Mouse (Mus musculus): ENCODE data around the gene Guk1.
"Not testable (repeated sequence)": the region's sequence is repeated elsewhere in the genome, so short reads cannot be mapped to it uniquely, and the experiment has no call there.

Gene Guk1

DNA sequence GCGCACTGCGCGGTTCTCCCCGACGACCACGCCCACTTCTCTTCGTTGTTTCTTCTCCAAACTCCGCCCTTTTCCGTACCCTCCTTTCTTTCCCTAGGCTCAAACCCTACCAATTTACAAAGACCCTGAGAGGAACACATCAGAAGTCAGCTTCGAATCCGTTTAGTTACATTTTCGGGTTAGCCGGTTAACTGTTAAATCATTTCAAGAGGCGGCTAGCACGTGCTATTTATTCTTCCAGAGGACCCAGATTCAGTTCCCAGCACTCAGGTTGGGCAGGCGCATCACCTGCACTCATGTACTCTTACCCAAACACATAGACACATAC, at the start of gene Guk1:
Guk1 (minus strand) TSS at position 154 of the 328 bp plus-strand sequence.
- DNase-seq (ENCODE audit: low spot score) = no peak

DNA sequence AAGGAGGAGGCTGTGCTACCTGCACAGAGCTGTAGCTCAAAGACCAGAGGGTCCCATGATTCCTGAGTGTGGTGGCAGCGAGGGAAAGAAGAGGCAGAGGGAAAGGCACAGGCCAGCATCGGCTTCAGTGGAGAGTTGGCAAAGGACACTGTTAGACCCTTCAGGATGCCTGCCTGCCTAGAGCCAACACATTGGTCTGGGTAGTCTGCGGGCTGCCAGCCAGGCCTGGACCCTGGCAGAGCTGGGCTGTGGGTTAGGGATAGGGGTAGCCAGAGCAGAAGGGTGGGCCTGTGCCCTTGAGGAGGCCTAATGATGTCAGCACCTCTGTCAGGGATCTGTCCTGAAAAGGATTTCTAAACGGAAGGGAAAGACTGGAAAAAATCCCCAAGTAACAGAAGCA, 47.8 kb upstream of the Guk1 start:
- no peak for DNase-seq (ENCODE audit: low spot score)

DNA sequence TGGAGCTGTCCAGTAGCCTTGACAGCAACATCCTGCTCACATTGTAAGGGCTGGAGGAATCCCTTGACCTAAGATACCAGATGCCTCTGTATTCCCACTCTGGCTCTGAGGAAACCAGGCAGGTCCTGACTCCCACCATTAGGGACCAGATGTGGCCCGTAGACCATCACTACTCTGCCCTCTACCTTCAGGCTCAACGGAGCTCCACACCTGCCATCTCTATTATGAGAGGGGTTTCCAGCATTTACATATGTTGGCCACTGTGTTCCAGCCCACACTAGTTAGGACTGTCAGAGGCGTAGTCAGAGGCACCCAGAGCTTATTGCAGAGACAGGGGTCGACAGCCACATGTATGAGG, 47.4 kb upstream of the Guk1 start:
- no peak for DNase-seq (ENCODE audit: low spot score)

DNA sequence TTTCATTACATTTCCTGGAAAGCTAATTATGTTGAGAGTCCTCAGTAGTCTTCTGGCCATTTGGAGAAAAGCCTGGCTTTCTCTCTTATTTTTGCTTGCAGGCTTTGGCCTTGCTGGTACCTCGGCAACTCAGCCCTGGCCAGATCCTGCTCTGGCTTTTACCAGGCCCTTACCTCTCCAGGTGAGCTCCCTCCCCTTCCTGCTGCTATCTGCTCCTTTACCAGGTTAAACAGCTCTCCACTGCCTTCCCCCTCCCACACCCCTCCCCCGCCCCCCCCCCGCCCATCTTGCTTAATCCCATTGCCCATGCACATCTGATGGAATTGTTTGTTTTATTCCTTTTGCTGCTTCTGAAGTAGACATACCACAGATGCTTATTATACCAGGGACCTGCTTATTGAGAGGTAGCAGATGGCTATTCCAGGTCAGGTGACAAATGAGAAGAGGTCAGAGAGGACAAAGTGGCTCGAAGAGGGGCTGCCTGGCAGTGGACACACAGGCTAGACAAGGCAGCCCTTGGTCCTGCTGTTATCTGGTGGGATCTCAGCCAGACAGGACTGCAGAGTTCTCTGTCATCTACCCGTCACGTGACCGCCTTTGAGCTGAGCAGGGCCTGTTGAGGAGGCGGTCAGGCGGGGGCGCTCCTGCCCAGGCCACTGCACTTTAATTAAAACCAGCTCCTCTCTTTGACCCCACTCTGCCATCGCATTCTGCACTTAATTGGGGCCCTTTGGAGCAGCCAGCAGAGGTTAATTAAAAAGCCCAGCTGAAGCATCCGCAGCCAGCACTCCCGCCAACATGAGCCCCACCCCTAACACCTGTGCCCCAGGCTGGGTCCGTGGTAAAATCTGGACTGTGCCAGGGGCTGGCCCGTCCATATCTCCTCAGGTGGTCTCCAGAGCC, 46.8 kb upstream of the Guk1 start:
- peak; percentile 12 for DNase-seq (ENCODE audit: low spot score)

DNA sequence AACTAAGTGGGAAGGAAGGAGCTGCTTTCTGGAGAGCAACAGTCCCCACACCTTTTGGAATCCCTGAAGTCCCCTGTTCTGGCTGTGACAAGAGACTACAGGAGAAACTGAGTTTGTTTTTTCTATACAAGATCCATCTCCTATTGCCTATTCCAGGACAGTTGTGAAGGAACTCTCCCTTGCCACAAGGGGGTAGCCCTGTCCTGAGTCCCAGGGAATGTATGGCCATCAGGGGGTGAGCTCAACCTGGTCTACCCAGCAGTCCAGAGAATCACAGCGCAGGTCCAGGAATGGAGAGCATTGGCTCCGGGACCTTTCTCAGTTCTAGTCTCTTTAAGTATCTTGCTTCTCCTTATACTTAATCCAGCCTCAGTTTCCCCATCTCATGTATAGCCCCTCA, 40.8 kb upstream of the Guk1 start:
- DNase-seq (ENCODE audit: low spot score) = no peak

DNA sequence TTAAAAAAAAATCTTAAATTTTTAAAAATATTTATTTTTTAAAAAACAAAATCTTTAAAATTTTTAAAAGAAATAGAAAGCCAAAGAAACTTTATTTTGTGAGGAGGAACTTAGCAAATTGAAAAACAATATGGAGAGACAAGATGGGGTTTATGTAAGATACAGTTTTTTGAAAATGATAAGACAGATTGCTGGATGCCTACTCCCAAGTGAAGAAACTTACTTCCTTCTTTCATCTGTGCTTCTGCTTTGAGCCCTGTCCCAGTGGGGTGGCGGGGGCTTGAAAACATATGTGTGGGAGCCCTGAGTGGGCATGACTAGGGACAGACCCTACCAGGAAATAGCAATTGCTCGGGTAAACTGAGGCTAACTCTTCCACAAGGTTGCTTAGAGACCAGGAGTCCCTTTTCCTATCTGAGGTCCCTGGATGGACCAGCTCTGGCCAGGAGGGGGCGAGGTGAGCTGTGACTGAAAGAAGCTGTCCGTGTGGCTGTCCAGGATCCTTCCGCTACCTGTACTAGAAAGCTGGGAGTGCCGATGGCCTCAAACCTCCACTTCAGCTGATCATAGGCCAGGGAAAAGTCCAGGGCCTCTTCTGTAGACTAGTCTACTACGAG, 38.2 kb upstream of the Guk1 start:
- DNase-seq (ENCODE audit: low spot score) = peak; percentile 46

DNA sequence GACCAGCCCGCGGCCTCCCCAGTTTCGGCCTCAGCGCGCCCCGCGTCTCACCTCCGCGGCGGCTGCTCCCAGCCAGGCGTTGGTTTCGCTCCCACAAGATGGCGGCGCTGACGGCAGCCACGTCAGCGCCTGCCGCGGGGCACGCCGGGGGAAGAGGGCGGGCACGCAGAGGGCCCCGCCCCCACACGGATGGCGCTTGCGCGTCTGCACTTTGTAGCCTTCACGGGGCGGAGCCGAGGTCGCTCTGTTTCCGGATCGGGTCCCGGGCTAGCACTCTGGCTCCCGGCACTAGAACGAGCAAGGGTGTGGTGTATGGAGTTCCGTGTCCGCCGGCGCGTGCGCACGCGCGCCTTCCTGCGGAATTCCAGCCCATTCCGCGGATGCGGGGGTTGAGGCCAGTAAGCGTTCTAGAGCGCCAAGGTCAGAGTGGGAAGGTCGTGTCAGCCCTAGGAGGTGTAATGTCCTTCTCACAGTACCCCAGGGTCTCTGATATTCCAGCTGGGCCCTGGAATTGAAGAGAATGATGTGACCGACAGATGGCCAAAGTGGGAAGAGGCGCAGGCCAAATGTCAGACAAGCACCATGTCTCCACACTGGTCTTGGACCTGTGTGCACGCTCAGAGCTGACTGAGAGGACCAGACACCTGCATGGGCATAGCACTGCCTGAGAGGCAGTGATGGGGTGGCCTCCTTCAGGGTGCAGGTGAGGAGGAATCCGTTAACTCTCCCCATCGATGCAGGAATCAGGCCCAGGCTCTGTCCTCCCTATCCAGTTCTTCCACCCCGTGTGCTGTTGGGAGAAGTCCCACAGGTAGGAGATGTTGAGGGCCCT, 36.3 kb upstream of the Guk1 start, which contains the start of gene Arf1:
Arf1 (minus strand) TSS at position 149 of the 832 bp plus-strand sequence.
- peak; percentile 96 for DNase-seq (ENCODE audit: low spot score)

DNA sequence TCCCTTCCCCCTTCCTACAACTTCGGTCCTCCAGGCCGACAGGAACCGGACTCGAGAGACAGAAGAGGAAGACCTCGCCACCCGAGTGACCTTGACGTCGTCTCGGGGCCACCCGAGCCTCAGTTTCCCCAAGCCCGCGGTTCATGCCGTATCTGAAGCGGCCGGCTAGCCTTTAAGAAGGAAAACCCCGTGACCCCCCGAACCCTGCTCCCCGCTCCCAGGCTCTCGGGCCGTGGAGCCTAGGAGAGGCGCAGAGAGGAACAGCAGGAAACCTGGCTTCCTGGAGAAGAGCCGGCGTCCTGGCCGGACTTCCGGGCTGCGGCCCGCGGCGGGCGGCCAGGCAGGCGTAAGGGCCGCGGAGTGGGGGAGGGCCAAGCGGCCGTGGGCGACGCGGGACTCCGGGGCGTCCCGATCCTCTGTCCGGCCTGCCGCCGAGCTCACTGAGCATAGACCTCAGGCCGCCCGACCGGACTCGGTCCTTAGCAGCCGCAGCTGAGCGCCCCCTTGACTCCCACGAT, 35.7 kb upstream of the Guk1 start:
- DNase-seq (ENCODE audit: low spot score) = no peak

DNA sequence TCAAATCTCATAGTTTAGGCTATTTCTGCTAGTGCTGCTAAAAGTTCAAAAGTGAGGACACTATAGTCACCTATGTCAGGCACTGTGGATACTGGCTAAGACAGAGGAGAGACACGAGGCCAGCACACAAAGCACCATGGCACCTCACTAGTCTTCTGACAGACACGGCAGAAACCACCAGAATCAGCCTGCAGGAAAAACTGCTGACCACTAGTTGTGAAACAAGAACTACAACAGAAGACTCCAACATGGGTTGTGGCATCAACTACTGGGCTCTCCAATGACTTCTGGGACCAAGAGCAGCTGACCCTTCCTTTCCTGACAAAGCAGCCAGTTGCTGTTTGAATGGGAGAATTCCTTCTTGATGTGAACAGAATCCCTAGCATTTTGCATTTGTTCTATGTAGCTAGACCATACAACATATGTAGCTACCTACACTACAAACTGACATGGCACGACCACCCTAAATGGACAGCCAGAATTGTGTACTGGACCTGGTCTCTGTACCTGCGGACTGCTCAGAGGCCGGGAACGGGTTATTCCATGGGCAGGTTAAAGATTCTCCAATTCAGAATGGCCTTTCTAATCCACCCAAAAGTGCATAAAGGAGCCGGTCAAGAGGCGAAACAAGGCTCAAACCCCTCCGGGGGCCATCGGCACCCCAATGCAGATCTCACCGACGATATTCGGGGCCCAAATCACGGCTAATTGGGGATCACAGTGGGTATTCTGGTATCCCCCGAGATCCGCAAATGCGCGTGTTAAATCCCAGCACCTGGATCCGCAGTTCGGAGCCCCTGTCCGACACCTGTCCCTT, 35.0 kb upstream of the Guk1 start:
- no peak for DNase-seq (ENCODE audit: low spot score)

DNA sequence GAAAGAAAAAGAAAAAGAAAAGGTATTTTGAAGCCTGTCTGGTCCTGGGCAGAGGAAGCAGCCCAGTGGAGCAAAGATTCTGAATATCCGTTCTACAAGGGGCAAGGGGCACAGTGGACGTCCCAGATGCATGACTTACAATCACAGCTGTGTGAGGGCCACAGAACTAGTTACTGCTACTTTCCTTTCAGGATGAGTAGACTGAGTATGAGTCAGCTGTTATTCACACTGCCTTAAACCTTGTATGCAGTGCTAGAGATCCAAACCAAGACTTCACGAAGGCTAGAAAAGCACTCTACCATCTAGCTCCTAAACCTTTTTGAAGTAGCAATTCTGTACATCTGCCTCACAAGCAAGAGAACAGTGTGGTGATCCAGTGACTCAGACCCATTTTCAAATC, 34.2 kb upstream of the Guk1 start:
- DNase-seq (ENCODE audit: low spot score) = no peak

DNA sequence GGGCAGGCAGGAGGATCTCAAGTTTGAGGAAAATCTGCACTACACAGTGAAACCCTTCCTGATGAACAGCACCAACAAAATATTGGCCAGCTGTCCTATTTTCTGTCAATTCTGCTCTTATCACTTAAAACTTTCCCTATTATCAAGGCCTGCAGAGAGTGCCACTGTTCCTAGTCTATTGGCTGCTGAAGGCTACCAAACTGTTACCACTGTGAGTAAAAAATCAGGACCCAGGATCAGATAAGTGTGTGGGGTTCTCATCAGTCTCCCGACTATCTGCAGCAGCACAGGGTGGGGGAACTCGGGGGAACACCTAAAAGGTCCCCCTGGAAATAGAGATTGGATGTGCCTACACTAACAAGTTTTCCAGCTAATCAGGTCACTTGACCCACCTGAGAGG, 33.2 kb upstream of the Guk1 start:
- DNase-seq (ENCODE audit: low spot score) = no peak

DNA sequence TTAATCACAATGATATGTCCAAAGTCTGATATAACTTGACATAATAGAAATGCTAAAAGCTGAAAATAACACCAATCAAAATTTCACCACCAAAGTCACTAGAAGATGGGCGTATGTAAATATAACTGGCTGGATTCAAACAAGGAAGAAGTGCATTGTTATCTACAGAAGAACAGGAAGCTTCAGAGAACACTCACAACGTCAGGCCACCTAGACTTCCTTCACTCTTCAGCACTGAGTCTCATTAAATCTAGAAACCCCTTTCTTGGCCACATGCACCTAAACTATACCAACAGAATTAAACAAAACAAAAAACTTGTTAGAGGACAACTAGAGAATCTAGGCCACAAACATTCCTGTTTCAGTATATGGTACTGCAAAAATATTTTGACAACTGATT, 32.5 kb upstream of the Guk1 start:
- DNase-seq (ENCODE audit: low spot score) = peak; percentile 23

DNA sequence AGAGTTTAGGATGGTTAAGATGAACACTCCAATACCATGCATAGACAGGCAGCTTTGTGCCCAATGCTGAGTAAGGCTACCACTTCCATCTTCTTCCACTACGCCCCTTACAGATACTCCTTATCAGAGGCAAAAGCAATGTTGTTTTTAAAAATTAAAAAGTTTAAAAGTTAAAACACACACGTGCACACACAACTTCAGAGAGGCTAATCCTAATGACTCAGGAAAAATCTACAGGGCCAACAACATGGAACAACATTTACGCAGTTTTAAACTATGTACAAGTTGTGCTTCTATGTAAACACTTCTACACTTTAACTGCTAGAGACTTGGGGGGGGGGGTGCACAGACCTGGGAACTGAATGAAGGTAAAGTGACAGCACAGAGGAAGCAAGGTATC, 32.0 kb upstream of the Guk1 start:
- no peak for DNase-seq (ENCODE audit: low spot score)

DNA sequence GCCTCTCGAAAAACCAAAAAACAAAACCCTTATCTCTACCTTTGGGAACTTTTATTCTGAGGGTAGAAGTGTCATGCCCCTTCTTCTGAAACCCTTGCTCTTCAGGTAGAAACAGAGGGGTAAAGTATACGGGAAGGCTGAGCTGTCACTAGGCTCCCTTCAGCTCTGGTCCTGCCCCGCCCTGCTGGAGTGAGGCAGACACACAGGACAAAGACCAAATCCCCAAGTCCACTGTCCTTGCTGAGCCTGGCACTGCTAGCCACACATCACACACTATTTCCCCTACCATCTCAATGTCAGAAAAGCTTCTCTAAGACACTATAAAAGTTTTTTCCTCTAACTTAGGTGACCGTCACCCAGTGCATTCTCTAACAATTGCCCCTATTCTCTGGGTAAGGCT, 30.3 kb upstream of the Guk1 start:
- no peak for DNase-seq (ENCODE audit: low spot score)

DNA sequence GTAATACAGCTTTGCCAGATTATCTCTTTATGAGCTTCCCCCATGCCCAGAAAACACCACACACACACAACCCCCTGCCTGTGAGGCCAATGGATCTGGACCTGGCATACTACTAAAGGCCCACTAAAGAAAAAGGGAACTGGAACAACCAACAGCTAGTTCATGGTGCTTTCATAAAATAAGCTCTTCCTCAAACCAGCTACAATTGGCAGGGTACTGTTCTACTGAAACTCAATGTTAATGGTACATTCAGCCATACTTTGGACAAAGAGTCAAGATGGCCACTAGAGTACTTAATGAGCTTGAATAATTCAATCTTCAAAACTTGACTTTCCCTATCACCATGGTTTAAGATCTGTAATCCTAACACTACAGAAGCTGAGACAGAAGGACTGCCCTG, 29.6 kb upstream of the Guk1 start:
- no peak for DNase-seq (ENCODE audit: low spot score)

DNA sequence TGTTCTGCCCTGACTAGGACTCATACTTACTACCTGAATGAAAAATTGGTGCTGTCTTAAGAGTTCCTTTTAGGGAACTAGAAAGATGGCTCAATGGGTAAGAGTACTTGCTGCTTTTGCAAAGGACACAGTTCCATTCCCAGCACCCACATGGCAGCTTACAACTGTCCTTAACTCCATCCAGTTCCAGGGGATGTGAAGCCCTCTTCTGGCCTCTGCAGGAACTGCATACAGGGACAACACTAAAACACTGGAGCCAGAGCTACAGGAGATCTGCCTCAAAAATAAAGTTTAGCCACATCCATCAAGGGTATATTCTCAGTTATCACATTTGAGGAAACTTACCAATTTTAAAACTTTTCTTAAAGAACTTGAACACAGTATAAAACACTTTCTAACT, 27.1 kb upstream of the Guk1 start:
- peak; percentile 48 for DNase-seq (ENCODE audit: low spot score)

DNA sequence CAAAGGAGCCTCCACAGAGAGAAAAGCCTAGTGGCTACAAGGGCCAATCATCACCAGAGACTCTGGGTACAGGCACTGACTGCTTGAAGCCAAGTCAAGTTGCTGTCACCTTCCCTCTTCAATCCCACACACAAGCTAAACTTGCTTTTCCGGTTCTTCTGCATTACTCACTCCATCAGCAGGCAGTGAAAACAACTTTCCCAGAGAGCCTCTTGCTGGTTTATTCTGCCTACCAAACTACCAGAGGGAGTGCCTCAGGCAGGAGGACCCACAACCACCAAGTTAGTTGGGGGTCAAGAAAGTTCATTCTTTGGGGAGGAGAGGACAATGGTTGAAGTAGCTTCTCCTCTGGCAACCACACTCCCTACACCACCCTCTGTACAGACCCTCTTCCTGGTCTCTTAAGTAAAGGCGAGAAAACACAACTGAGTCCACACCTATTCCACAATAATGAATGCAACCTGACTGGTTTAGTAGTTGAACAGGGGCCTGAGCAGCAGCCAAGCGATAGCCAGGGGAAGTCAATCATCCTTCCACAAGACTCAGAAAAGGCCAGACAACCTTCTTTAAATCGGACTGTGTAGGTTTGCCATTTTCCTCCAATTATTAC, 26.5 kb upstream of the Guk1 start:
- DNase-seq (ENCODE audit: low spot score) = no peak

DNA sequence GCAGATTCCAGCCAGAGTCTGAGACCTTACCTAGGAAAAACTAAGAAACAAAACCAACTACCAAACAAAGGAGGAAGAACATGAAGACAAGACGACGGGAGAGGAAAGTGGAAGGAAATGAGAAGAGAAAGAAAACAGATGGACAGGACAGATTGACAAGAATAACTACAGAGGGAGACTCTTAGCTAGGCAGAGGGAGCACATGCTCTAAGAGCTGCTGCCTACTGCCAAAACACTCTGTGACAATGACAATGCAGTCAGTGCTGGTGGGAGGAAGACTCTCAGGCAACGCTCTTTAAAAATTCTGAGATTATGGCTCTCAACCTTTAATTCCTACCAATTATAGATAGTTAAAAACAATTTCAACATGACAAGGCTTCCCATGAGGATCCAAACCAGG, 24.9 kb upstream of the Guk1 start:
- no peak for DNase-seq (ENCODE audit: low spot score)

DNA sequence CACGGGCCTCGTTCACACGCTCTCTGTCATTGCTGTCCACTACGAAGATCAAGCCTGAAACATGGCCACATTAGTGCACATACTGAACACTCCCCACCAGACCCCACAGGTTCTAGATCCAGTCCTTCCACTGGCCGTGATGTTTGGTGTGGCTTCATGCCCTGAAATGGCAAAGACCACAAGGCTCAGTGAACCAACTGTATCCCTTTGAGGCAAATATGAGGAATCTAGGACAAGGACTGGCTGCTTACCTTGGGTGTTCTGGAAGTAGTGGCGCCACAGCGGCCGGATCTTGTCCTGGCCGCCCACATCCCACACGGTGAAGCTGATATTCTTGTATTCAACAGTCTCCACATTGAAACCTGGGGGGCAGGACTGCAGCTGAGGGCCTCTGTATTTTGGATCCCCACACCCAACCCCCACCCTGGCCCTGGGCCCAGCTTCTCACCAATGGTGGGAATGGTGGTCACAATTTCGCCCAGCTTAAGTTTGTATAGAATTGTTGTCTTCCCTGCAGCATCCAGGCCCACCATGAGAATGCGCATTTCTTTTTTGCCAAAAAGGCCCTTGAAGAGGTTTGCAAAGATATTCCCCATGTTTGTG, 21.0 kb upstream of the Guk1 start:
- no peak for DNase-seq (ENCODE audit: low spot score)

DNA sequence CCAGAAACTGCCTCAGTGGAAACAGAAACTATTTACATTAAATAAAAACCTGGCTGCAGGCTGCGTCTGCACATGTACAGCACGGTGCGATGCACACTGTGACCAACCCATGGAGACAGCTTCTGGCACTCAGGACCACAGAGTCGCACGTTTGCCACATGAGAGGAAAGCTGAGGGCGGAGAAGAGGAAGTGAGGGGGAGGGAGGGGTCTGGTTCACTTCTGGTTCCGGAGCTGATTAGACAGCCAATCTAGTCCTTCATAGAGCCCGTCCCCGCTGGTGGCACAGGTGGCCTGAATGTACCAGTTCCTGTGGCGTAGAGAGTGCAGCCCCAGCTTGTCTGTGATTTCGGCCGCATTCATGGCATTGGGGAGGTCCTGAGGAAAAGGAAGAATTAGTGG, 20.3 kb upstream of the Guk1 start:
- peak; percentile 87 for DNase-seq (ENCODE audit: low spot score)

DNA sequence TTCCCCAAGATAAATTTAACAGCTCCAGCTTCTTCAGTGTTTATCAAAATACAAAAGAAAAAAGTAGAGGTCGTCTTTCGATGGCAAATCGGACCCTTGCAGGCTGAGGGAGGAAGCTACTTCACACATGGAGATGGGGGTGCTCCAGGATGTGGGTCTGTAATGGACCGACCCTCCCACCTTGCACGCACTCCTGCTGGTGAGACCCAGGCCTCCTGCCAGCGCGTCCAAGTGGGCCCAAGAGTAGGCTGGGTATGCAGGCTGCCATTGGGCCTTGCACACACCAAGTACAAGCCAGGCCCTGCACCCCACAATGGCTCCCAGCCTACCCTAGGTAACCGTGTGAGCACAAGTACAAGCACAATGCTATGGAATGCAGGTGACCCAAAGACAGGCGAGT, 19.5 kb upstream of the Guk1 start:
- not testable (repeated sequence) for DNase-seq (ENCODE audit: low spot score)
